Mouse (Mus musculus) liver, embryonic 14.5 days (tissue): Measurements from ENCODE around the gene Slc6a13.

Source experiments
- CTCF ChIP-seq: IDR thresholded peaks from 2 replicates; pipeline ENCODE4 v1.5.1; 2016; ENCODE audit warnings: antibody characterized with exemption, low read depth, control low read depth
- EP300 ChIP-seq: IDR thresholded peaks from 2 replicates; pipeline ENCODE4 v1.6.1; 2016; ENCODE audit warnings: antibody characterized with exemption, low read depth

- TF ChIP-seq CTCF = no peak
- no peak for TF ChIP-seq EP300
Observed at GRCm38 (mm10) chr6:121270156-121270555, 29.9 kb upstream of the Slc6a13 start.
